Mouse (Mus musculus) heart, embryonic 14.5 days (tissue): Measurements from ENCODE around the gene Clasrp. TPM values are rescaled to one million over a fixed set of nuclear protein-coding genes. Genes with fewer than 3 reads are reported as not detected.

Source experiments
- ATAC-seq: fragments of 200-750 bp; cut with Nextera tagmentation; 2 replicates; pipeline ENCODE4 v1.8.0; 2017; ENCODE audit warnings: low read depth, moderate TSS enrichment; ENCODE audit not compliant: insufficient number of reproducible peaks, insufficient read depth, low FRiP score
- H3K27ac ChIP-seq, 2 experiments: fragments of 200-500 bp in 1 of 2; fragments of 300-500 bp in 1 of 2; sonication (generic) in 1 of 2; replicated peaks in 1 of 2; 2 replicates each; pipeline ENCODE4 v1.5.1; 2012 to 2014; ENCODE audit warnings: low read depth in 2 of 2, low read length in 2 of 2, control low read depth in 1 of 2, mild to moderate bottlenecking in 1 of 2, mixed read lengths in 1 of 2; ENCODE audit not compliant: control insufficient read depth in 1 of 2, insufficient read depth in 1 of 2
- H3K27me3 ChIP-seq: fragments of 300-500 bp; sonication (generic); 2 replicates; pipeline ENCODE4 v1.6.1; 2014; ENCODE audit warnings: mild to moderate bottlenecking, low read length, control low read depth; ENCODE audit not compliant: control insufficient read depth, insufficient read depth
- H3K36me3 ChIP-seq: fragments of 300-500 bp; sonication (generic); 2 replicates; pipeline ENCODE4 v1.6.1; 2014; ENCODE audit warnings: mild to moderate bottlenecking, control low read depth, low read length, mixed read lengths; ENCODE audit not compliant: control insufficient read depth, insufficient read depth
- H3K4me1 ChIP-seq, 2 experiments: fragments of 200-500 bp in 1 of 2; fragments of 300-500 bp in 1 of 2; sonication (generic) in 1 of 2; 2 replicates each; pipeline ENCODE4 v1.6.1; 2012 to 2014; ENCODE audit warnings: low read length in 2 of 2, control low read depth in 1 of 2, mixed read lengths in 1 of 2; ENCODE audit not compliant: control insufficient read depth in 2 of 2, insufficient read depth in 2 of 2
- H3K4me2 ChIP-seq: fragments of 300-500 bp; sonication (generic); 2 replicates; pipeline ENCODE4 v1.6.1; 2014; ENCODE audit warnings: mild to moderate bottlenecking, low read length
- H3K4me3 ChIP-seq, 2 experiments: fragments of 200-500 bp in 1 of 2; fragments of 300-500 bp in 1 of 2; sonication (generic) in 1 of 2; 2 replicates each; pipeline ENCODE4 v1.5.1; 2012 to 2014; ENCODE audit warnings: low read length in 2 of 2, mild to moderate bottlenecking in 2 of 2, control low read depth in 1 of 2, low read depth in 1 of 2, moderate library complexity in 1 of 2; ENCODE audit not compliant: control insufficient read depth in 1 of 2, insufficient read depth in 1 of 2
- H3K9ac ChIP-seq: fragments of 300-500 bp; sonication (generic); 2 replicates; pipeline ENCODE4 v1.6.1; 2014; ENCODE audit warnings: mild to moderate bottlenecking, low read length
- H3K9me3 ChIP-seq: fragments of 300-500 bp; sonication (generic); 2 replicates; pipeline ENCODE4 v1.6.1; 2016; ENCODE audit warnings: low read length, control low read depth; ENCODE audit not compliant: control insufficient read depth
- WGBS: fragments of 180-500 bp; shearing (Covaris S2); extraction: QIAGEN DNeasy Blood & Tissue Kit; methylation state at CpG from one replicate; pipeline ENCODE4 v1.1.7; 2014; 5-methylcytosine and 5-hydroxymethylcytosine counted together
- polyA plus RNA-seq: library from polyadenylated mRNA; unstranded; fragments of >200 nt; fragmentation: Nextera tagmentation; extraction: Ambion mirVana; gene quantifications from 2 replicates; pipeline ENCODE4 v1.2.1, GENCODE M21; 2014

Gene Clasrp
- polyA plus RNA-seq, 1 experiment from 2014 or later = 29.2 TPM

DNA sequence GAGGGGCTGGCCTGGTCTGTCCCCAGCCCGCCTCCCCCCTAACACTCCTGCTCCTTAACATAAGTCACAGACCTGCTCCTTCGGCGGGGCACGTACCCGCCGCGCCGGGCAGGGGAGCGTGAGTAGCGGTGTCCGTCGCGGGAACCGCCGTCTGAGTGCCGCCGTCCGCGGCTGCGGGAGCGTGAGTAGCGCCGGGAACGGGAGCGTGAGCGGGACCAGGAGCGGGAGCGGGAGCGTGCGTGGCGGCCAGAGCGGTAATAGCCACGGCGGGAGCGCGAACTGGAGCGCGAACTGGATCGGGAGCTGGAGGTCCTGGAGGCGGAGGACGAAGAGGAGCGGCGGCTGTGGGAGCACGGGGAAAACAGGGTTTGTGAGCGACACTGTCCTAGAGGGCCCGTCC, 18.0 kb downstream of the Clasrp start:
- Histone ChIP-seq H3K9ac (0 out of 2 replicates have a peak overlapping the region, but pooled peaks have one; percentile 8), H3K4me2 (peak overlapping the region; percentile 16; the same call in 1 of the 2 replicates), H3K36me3 (peaks cover 96% of the 10 kb centered on the region), H3K4me3 (no peak overlapping the region), H3K9me3 (no peaks in the 10 kb centered on the region), H3K27ac (0 out of 4 replicates have a peak overlapping the region, but pooled peaks of 1 of the 2 experiments have one; percentile 24), H3K4me1 (peaks cover 5 to 8% of the 10 kb centered on the region in 2 experiments; a peak in 2 of 4 replicates), H3K27me3 (no peaks in the 10 kb centered on the region)
- WGBS = 71% methylated on average over 46 of the region's 46 CpGs
- no peak for ATAC-seq

DNA sequence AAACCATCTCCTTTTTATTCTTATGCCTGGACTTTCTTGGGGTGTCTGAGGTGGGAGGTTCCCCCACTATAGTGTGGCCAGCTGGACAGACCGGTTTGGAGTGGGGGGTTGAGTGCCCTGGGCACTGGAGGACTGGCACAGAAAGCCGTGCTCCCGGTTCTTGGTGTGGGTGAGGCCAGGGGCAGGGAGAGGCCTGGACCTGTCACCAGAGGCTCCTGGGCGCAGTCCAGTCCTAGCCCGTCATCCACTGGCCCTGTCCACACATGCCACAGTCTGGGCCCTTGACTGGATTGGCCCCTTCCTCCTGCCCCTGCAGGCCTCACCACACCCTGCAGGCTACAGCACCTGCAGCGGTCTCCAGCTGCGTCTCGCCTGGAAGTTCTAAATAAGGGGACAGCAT, 23.7 kb downstream of the Clasrp start:
- Histone ChIP-seq H3K4me1 (peaks cover 13 to 17% of the 10 kb centered on the region in 2 experiments; a peak in 3 of 4 replicates), H3K27me3 (peaks cover 30% of the 10 kb centered on the region), H3K36me3 (peaks cover 57% of the 10 kb centered on the region), H3K4me2 (no peak overlapping the region), H3K9me3 (no peaks in the 10 kb centered on the region), H3K4me3 (no peak overlapping the region), H3K27ac (no peak overlapping the region), H3K9ac (no peak overlapping the region)
- no peak for ATAC-seq
- WGBS = 83% methylated on average over 8 of the region's 8 CpGs

- no peaks in the 10 kb centered on the region for H3K9me3 ChIP-seq
- no peak for ATAC-seq
- WGBS = 89% methylated on average over 10 of the region's 10 CpGs
Measured at GRCm38 (mm10) chr7:19579751-19580150, 24.5 kb downstream of the Clasrp start.

GRCm38 (mm10) chr7:19578436-19578835, 25.9 kb downstream of the Clasrp start:
- Histone ChIP-seq H3K4me3 (no peak overlapping the region), H3K36me3 (peaks cover 35% of the 10 kb centered on the region), H3K9ac (no peak overlapping the region), H3K4me1 (peaks cover 13 to 15% of the 10 kb centered on the region in 2 experiments; a peak in 3 of 4 replicates), H3K4me2 (no peak overlapping the region), H3K9me3 (no peaks in the 10 kb centered on the region), H3K27me3 (peaks cover 30% of the 10 kb centered on the region), H3K27ac (no peak overlapping the region)
- 59% methylated on average over 4 of the region's 4 CpGs for WGBS
- no peak for ATAC-seq

More at GRCm38 (mm10) chr7:19579751-19580150, 24.5 kb downstream of the Clasrp start:
- Histone ChIP-seq H3K4me1 (peaks cover 11 to 13% of the 10 kb centered on the region in 2 experiments; a peak in 3 of 4 replicates), H3K4me2 (no peak overlapping the region), H3K27ac (no peak overlapping the region), H3K9ac (no peak overlapping the region), H3K27me3 (peaks cover 30% of the 10 kb centered on the region), H3K4me3 (no peak overlapping the region), H3K36me3 (peaks cover 48% of the 10 kb centered on the region)

- ATAC-seq = no peak
- WGBS = 12% methylated on average over 10 of the region's 10 CpGs
- Histone ChIP-seq H3K4me1 (peaks cover 13 to 15% of the 10 kb centered on the region in 2 experiments; a peak in 3 of 4 replicates), H3K27ac (no peak overlapping the region), H3K36me3 (peaks cover 31% of the 10 kb centered on the region), H3K9me3 (no peaks in the 10 kb centered on the region), H3K4me2 (peak overlapping the region; percentile 83), H3K27me3 (peaks cover 30% of the 10 kb centered on the region), H3K4me3 (peak overlapping the region; percentile 37 to 40; a peak in 3 of 4 replicates), H3K9ac (peak overlapping the region; percentile 54; the same call in 1 of the 2 replicates)
Measured at GRCm38 (mm10) chr7:19577877-19578414, 26.3 kb downstream of the Clasrp start.

- under 1% methylated on average over 56 of the region's 56 CpGs for WGBS
- peak within 1 kb of the TSS; percentile 37 to 40 for H3K4me3 ChIP-seq
- H3K27ac ChIP-seq = no peak within 1 kb of the TSS
- H3K4me1 ChIP-seq = peaks cover 15 to 16% of the 10 kb centered on the region in 2 experiments; a peak in 3 of 4 replicates
- peaks cover 26% of the 10 kb centered on the region for H3K36me3 ChIP-seq
- no peaks in the 10 kb centered on the region for H3K9me3 ChIP-seq
- H3K27me3 ChIP-seq = peaks cover 30% of the 10 kb centered on the region
- H3K9ac ChIP-seq = peak within 1 kb of the TSS; percentile 54
- H3K4me2 ChIP-seq = peak within 1 kb of the TSS; percentile 83
- ATAC-seq = no peak
Measured at GRCm38 (mm10) chr7:19577141-19577852, 27.0 kb downstream of the Clasrp start, which contains the start of the genes Zfp296 and Gemin7. Zfp296 (plus strand) TSS chr7:19577287. Gemin7 (minus strand) TSS chr7:19577595.

- WGBS = 68% methylated on average over 3 of the region's 3 CpGs
- Histone ChIP-seq H3K9me3 (no peaks in the 10 kb centered on the region), H3K27me3 (peaks cover 30% of the 10 kb centered on the region), H3K9ac (no peak overlapping the region), H3K27ac (no peak overlapping the region), H3K4me2 (no peak overlapping the region), H3K4me3 (no peak overlapping the region), H3K4me1 (peaks cover 17 to 25% of the 10 kb centered on the region in 2 experiments; a peak in 3 of 4 replicates), H3K36me3 (peaks cover 9% of the 10 kb centered on the region)
- ATAC-seq = no peak
Measured at GRCm38 (mm10) chr7:19575559-19575958, 28.7 kb downstream of the Clasrp start.
